Mouse (Mus musculus) MEL-GATA-1-ER (cell line): ENCODE results near the gene Fam102b.

Experiments
- DNase-seq: peaks from one replicate; pipeline ENCODE4 v3.0.0-alpha.2; 2012; ENCODE audit warnings: low read depth; ENCODE audit errors: extremely low read depth

Gene Fam102b

DNA sequence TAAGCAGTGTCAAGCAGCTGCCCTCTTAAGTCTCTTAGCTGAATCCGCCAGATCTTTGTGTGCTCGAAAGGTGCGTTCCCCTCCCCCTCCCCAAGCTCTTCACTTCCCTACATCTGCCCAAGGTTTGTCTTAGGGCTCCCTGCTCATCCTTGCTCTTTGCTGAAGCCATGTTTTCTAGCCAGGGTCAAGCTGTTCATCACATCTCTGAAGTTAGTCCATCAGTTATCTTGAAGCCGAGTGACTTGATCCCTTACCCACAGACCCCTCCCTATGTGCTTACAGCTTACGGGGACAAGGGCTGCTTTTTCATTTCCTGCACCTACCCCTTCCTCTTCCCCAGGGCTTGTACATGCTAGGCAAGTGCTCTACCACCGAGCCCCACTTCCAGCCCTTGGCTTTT lies 65.8 kb downstream of the Fam102b start:
- no peak for DNase-seq

- no peak for DNase-seq
These were observed 66.2 kb downstream of the Fam102b start for GRCm38 (mm10) chr3:108961226-108961625.

GRCm38 (mm10) chr3:108959680-108960295 lies 67.6 kb downstream of the Fam102b start:
- DNase-seq, result no peak

- DNase-seq, result no peak
These were observed 69.4 kb downstream of the Fam102b start for GRCm38 (mm10) chr3:108957976-108958375.

- no peak for DNase-seq
These were observed 86.4 kb downstream of the Fam102b start for GRCm38 (mm10) chr3:108940996-108941395.

DNA sequence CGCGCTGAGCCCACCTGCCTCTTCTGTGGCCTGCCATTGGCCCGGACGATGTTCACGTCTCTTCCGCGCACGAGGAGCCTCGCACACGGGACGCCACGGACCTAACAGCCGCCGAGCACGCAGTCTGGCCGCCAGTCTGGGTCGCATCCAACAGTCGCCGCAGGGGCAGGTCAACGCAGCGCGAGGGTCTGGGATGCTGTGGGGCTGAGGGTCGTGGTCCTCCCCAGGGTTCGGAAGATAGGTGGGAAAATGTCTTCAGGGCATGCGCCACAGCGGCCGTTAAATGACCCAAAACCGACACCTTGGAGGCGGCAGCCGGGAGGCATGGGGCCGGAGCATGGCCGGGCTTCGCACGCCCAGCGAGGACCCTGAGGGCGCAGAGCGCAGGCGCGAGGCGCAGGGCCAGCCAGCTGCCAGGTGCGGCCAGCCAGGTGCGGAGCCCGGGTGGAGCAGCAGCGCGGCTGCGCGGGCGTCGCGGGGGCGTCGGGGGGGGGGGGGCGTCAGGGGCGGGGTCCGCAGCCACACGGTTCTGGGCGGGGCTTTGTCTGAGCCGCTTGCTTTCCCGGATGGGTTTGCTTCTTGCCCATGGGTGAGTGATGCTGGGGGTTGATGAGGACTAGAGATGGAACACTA lies 87.3 kb downstream of the Fam102b start, which contains the start of gene Gm9857:
Gm9857 (minus strand) TSS at position 445 of the 633 bp plus-strand sequence.
- DNase-seq, result no peak

DNA sequence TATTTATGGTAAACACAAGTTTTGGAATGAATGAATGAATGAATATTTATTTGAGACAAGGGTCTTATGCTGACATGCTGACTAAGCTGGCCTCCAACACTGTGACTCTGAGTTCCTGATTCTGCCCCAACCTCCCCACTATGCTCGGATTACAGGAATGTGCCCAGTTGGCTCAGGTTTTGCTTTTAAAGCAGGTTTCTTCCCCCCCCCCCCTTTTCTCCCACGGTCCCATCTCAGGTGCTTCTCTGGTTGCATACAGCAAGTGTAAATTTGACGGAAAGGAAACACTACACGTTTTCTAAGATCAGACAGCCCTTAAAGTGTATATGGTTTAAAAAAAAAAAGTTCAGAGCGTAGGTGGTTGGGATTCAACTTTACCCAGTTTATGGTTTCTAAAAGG lies 87.8 kb downstream of the Fam102b start, which contains the start of gene Henmt1:
Henmt1 (plus strand) TSS at position 301 of the 400 bp plus-strand sequence.
- DNase-seq, result no peak

GRCm38 (mm10) chr3:108938691-108939090 lies 88.7 kb downstream of the Fam102b start:
- DNase-seq, result no peak

GRCm38 (mm10) chr3:108933557-108933956 lies 93.8 kb downstream of the Fam102b start:
- DNase-seq, result no peak

- DNase-seq, result no peak
These were observed 101.1 kb downstream of the Fam102b start for GRCm38 (mm10) chr3:108926308-108926707.

DNA sequence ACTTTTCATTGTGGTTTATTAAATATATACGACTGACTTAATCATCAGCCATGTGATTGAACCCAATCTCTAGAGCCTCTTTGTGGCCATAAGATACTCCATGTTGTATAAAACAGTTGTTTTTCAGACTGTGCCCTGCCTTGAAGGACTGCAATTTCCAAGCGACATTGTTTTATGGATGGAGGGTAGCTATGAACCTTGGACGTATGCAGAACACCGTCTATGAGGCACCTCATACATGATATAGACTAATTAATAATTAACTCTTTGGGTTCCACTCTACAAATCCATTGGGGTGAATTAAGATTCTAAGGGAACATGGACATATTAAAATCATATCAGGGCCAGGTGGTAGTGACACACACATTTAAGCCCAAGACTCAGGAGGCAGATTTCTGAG lies 101.7 kb downstream of the Fam102b start:
- DNase-seq, result no peak

- DNase-seq, result no peak
These were observed 105.6 kb downstream of the Fam102b start for GRCm38 (mm10) chr3:108921822-108922221.
